Mouse (Mus musculus): Measurements from ENCODE around the gene Mta1. TPM values are rescaled to one million over a fixed set of nuclear protein-coding genes. Genes with fewer than 3 reads are reported as not detected.

Gene Mta1
- polyA plus RNA-seq, 1 experiment from 2014 or later, result 12.1 TPM

- Histone ChIP-seq H3K9me3 (replicated peaks; ENCODE audit: control insufficient read depth, low read length) (no peaks in the 10 kb centered on the region), H3K4me1 (ENCODE audit: control insufficient read depth, insufficient read depth, low read length) (peaks cover 51% of the 10 kb centered on the region), H3K9ac (ENCODE audit: low read length) (0 out of 2 replicates have a peak overlapping the region, but pooled peaks have one; percentile 15), H3K4me3 (ENCODE audit: low read length) (no peak overlapping the region), H3K36me3 (ENCODE audit: control insufficient read depth, insufficient read depth) (0 out of 2 replicates have a peak, but pooled peaks cover 3% of the 10 kb centered on the region), H3K27me3 (ENCODE audit: control insufficient read depth, insufficient read depth, low read length) (no peaks in the 10 kb centered on the region), H3K27ac (ENCODE audit: low read length) (no peak overlapping the region), H3K4me2 (ENCODE audit: low read depth, low read length) (no peak overlapping the region)
- no peak for ATAC-seq (replicated peaks; ENCODE audit: extremely low read depth, insufficient read depth, low FRiP score)
- 59% methylated on average over 6 of the region's 6 CpGs for WGBS
Observed at GRCm38 (mm10) chr12:113102461-113102860, 4.4 kb downstream of the Mta1 start.

GRCm38 (mm10) chr12:113103846-113104451, 5.9 kb downstream of the Mta1 start:
- no peak overlapping the region for H3K27ac ChIP-seq (ENCODE audit: low read length)
- no peak for ATAC-seq (replicated peaks; ENCODE audit: extremely low read depth, insufficient read depth, low FRiP score)
- H3K4me2 ChIP-seq (ENCODE audit: low read depth, low read length), result no peak overlapping the region
- H3K36me3 ChIP-seq (ENCODE audit: control insufficient read depth, insufficient read depth), result 0 out of 2 replicates have a peak, but pooled peaks cover 3% of the 10 kb centered on the region
- WGBS, result 74% methylated on average over 8 of the region's 8 CpGs
- H3K27me3 ChIP-seq (ENCODE audit: control insufficient read depth, insufficient read depth, low read length), result no peaks in the 10 kb centered on the region
- H3K9ac ChIP-seq (ENCODE audit: low read length), result no peak overlapping the region
- no peaks in the 10 kb centered on the region for H3K9me3 ChIP-seq (replicated peaks; ENCODE audit: control insufficient read depth, low read length)
- peaks cover 53% of the 10 kb centered on the region for H3K4me1 ChIP-seq (ENCODE audit: control insufficient read depth, insufficient read depth, low read length)
- H3K4me3 ChIP-seq (ENCODE audit: low read length), result no peak overlapping the region

DNA sequence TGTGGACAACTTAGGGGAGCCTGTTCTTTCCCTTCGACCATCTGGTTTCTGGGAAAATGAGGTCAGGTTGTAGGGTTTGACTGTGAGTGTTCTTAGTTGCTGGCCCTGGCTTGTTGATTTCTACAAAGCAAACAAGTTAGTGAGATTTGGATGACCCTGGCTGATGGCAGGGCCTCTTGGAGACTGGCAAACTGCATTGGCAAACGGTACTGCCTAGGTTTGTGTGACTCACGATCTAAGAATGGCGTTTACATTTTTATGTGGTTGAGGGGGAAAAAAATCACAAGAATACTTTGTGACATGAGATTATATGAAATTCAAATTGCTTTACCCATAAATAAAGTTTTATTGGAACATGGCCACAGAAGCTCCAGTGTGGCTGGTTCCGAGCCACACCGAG, 8.3 kb downstream of the Mta1 start:
- H3K4me1 ChIP-seq (ENCODE audit: control insufficient read depth, insufficient read depth, low read length), result peaks cover 30% of the 10 kb centered on the region
- H3K36me3 ChIP-seq (ENCODE audit: control insufficient read depth, insufficient read depth), result 0 out of 2 replicates have a peak, but pooled peaks cover 3% of the 10 kb centered on the region
- no peaks in the 10 kb centered on the region for H3K9me3 ChIP-seq (replicated peaks; ENCODE audit: control insufficient read depth, low read length)
- H3K27ac ChIP-seq (ENCODE audit: low read length), result no peak overlapping the region
- H3K4me3 ChIP-seq (ENCODE audit: low read length), result no peak overlapping the region
- ATAC-seq (replicated peaks; ENCODE audit: extremely low read depth, insufficient read depth, low FRiP score), result no peak
- H3K9ac ChIP-seq (ENCODE audit: low read length), result no peak overlapping the region
- H3K4me2 ChIP-seq (ENCODE audit: low read depth, low read length), result no peak overlapping the region
- 78% methylated on average over 6 of the region's 6 CpGs for WGBS
- H3K27me3 ChIP-seq (ENCODE audit: control insufficient read depth, insufficient read depth, low read length), result no peaks in the 10 kb centered on the region

DNA sequence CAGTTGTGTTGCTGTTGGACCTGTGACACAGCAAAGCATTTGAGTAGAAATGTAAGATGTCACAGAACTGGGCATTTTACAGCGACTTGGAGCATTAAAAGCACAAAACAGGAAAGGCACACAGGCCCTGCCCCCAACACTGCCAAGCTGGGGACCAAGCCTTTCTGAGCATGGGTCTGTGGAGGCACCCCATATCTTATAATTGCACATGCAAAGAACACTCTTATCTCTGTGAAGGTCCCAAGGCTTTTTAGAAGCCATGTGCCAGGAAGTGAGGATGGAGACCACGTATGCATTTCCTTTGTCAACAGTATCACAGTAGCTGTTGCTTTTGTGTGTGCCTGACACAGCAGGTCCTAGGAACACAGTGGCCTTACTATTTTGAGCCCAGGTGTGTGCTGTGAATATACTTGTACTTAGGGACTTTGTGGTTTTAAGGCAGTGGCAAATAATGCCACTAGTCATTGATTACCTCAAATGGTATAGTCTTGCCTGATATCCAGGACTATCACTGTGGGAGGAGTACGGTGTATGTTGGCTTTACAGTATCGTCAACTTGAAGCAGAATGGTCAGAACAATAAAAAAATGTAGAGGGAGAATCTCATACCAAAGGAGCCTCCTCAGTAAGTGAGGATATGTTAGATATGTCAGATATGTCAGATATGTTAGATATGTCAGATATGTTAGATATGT, 9.5 kb downstream of the Mta1 start:
- Histone ChIP-seq H3K27ac (ENCODE audit: low read length) (no peak overlapping the region), H3K27me3 (ENCODE audit: control insufficient read depth, insufficient read depth, low read length) (no peaks in the 10 kb centered on the region), H3K4me1 (ENCODE audit: control insufficient read depth, insufficient read depth, low read length) (peaks cover 25% of the 10 kb centered on the region), H3K9ac (ENCODE audit: low read length) (no peak overlapping the region), H3K9me3 (replicated peaks; ENCODE audit: control insufficient read depth, low read length) (no peaks in the 10 kb centered on the region), H3K4me2 (ENCODE audit: low read depth, low read length) (no peak overlapping the region), H3K36me3 (ENCODE audit: control insufficient read depth, insufficient read depth) (peaks cover 3% of the 10 kb centered on the region; the same call in 1 of the 2 replicates), H3K4me3 (ENCODE audit: low read length) (no peak overlapping the region)
- 66% methylated on average over 4 of the region's 4 CpGs for WGBS
- ATAC-seq (replicated peaks; ENCODE audit: extremely low read depth, insufficient read depth, low FRiP score), result no peak

DNA sequence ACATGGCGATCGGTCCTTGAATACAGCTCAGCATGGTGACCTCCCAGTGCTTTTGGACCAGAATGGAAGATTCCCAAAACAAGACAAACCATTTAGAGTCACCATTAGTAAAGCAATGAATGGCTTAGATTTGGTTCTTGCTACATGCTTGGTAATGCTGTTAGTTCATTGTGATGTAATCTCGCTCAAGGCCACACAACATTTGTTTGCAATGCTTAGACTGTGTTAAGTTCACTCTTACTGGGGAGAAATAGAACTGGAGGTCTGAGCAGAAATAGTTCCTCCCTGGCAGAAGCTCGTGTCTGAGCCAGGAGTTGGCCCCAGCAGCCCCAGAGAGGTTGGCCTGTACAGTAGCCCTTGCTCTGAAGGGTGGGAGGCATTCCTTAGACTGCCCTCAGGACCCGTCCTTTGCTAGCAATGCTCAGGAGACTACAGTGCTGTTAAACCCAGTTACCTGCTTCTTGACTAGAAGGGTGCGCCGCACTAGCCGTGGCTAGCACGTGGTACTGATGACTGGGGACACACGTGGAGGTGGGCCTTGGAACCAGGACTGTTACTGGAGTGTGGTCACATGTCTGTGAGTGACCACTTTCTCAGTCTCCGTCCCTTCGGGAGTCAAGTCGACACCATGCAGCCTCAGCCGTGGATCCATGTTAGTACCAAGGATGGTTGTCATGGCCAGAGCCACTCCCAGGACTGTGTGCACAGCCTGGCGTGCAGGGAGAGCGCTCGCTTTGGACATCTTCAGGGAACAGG, 10.6 kb downstream of the Mta1 start:
- ATAC-seq (replicated peaks; ENCODE audit: extremely low read depth, insufficient read depth, low FRiP score), result no peak
- H3K9me3 ChIP-seq (replicated peaks; ENCODE audit: control insufficient read depth, low read length), result no peaks in the 10 kb centered on the region
- H3K9ac ChIP-seq (ENCODE audit: low read length), result no peak overlapping the region
- no peak overlapping the region for H3K27ac ChIP-seq (ENCODE audit: low read length)
- no peak overlapping the region for H3K4me3 ChIP-seq (ENCODE audit: low read length)
- H3K4me2 ChIP-seq (ENCODE audit: low read depth, low read length), result no peak overlapping the region
- WGBS, result 76% methylated on average over 17 of the region's 17 CpGs
- H3K4me1 ChIP-seq (ENCODE audit: control insufficient read depth, insufficient read depth, low read length), result peaks cover 21% of the 10 kb centered on the region
- H3K36me3 ChIP-seq (ENCODE audit: control insufficient read depth, insufficient read depth), result peaks cover 9% of the 10 kb centered on the region; the same call in 1 of the 2 replicates
- no peaks in the 10 kb centered on the region for H3K27me3 ChIP-seq (ENCODE audit: control insufficient read depth, insufficient read depth, low read length)

GRCm38 (mm10) chr12:113109801-113110200, 11.7 kb downstream of the Mta1 start:
- Histone ChIP-seq H3K9ac (ENCODE audit: low read length) (no peak overlapping the region), H3K4me1 (ENCODE audit: control insufficient read depth, insufficient read depth, low read length) (peaks cover 18% of the 10 kb centered on the region), H3K4me3 (ENCODE audit: low read length) (no peak overlapping the region), H3K4me2 (ENCODE audit: low read depth, low read length) (no peak overlapping the region), H3K9me3 (replicated peaks; ENCODE audit: control insufficient read depth, low read length) (no peaks in the 10 kb centered on the region), H3K27me3 (ENCODE audit: control insufficient read depth, insufficient read depth, low read length) (no peaks in the 10 kb centered on the region), H3K36me3 (ENCODE audit: control insufficient read depth, insufficient read depth) (peaks cover 15% of the 10 kb centered on the region), H3K27ac (ENCODE audit: low read length) (no peak overlapping the region)
- 88% methylated on average over 10 of the region's 10 CpGs for WGBS
- ATAC-seq (replicated peaks; ENCODE audit: extremely low read depth, insufficient read depth, low FRiP score), result no peak

DNA sequence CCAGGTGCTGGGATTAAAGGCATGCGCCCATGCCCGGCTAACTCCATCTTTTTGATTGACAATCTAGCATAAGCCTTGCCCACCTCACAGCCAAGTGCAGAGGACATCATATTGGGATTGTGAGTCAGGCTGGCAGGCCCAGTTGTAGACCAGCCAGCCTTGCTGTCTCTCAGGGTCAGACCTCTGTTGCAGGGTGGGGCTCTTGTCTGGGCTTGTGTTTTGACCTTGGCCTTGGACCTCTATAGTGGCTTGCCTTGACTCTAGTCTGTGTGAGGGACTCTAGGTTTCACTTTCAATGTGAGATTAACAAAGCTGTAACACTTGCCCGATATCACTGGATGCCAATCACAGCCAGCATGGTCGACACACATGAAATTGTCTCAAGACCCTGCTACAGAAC, 16.1 kb downstream of the Mta1 start:
- no peak overlapping the region for H3K4me3 ChIP-seq (ENCODE audit: low read length)
- no peaks in the 10 kb centered on the region for H3K27me3 ChIP-seq (ENCODE audit: control insufficient read depth, insufficient read depth, low read length)
- H3K4me1 ChIP-seq (ENCODE audit: control insufficient read depth, insufficient read depth, low read length), result no peaks in the 10 kb centered on the region; the same call in 1 of the 2 replicates
- no peak overlapping the region for H3K4me2 ChIP-seq (ENCODE audit: low read depth, low read length)
- H3K27ac ChIP-seq (ENCODE audit: low read length), result no peak overlapping the region
- peaks cover 32% of the 10 kb centered on the region for H3K36me3 ChIP-seq (ENCODE audit: control insufficient read depth, insufficient read depth)
- WGBS, result 80% methylated on average over 4 of the region's 4 CpGs
- H3K9me3 ChIP-seq (replicated peaks; ENCODE audit: control insufficient read depth, low read length), result no peaks in the 10 kb centered on the region
- no peak for ATAC-seq (replicated peaks; ENCODE audit: extremely low read depth, insufficient read depth, low FRiP score)
- no peak overlapping the region for H3K9ac ChIP-seq (ENCODE audit: low read length)

GRCm38 (mm10) chr12:113114856-113115538, 16.9 kb downstream of the Mta1 start:
- Histone ChIP-seq H3K36me3 (ENCODE audit: control insufficient read depth, insufficient read depth) (peaks cover 32% of the 10 kb centered on the region), H3K4me1 (ENCODE audit: control insufficient read depth, insufficient read depth, low read length) (peaks cover 5% of the 10 kb centered on the region), H3K4me2 (ENCODE audit: low read depth, low read length) (no peak overlapping the region), H3K27ac (ENCODE audit: low read length) (no peak overlapping the region), H3K4me3 (ENCODE audit: low read length) (no peak overlapping the region), H3K27me3 (ENCODE audit: control insufficient read depth, insufficient read depth, low read length) (no peaks in the 10 kb centered on the region), H3K9me3 (replicated peaks; ENCODE audit: control insufficient read depth, low read length) (no peaks in the 10 kb centered on the region), H3K9ac (ENCODE audit: low read length) (no peak overlapping the region)
- no peak for ATAC-seq (replicated peaks; ENCODE audit: extremely low read depth, insufficient read depth, low FRiP score)
- 72% methylated on average over 16 of the region's 16 CpGs for WGBS

Measured in heart, embryonic 16.5 days (tissue).